Mouse (Mus musculus): ENCODE results near the gene Tbc1d16. TPM values are rescaled to one million over a fixed set of nuclear protein-coding genes. Genes with fewer than 3 reads are reported as not detected.

The Tbc1d16 gene
- polyA plus RNA-seq, 1 experiment: 3.9 TPM

- H3K36me3 ChIP-seq (ENCODE audit: control insufficient read depth, insufficient read depth, low read length): no peaks in the 10 kb centered on the region
- no peak overlapping the region for H3K27ac ChIP-seq (ENCODE audit: insufficient read depth, low read length)
- TF ChIP-seq POLR2A (IDR thresholded peaks at IDR 0.05; ENCODE audit: low read depth, low read length): no peak
- TF ChIP-seq CTCF (IDR thresholded peaks at IDR 0.05; ENCODE audit: extremely low read depth, insufficient read depth, insufficient read length, insufficient replicate concordance): no peak
- no peak overlapping the region for H3K4me3 ChIP-seq (ENCODE audit: extremely low read depth, insufficient read depth, insufficient read length)
- H3K27me3 ChIP-seq (ENCODE audit: control insufficient read depth, insufficient read depth, low read length): peaks cover 6% of the 10 kb centered on the region
- no peak for DNase-seq (ENCODE audit: low read depth in 1 of 2, low spot score in 2 of 2)
- H3K4me1 ChIP-seq (ENCODE audit: control insufficient read depth, insufficient read depth, insufficient read length): peaks cover 5% of the 10 kb centered on the region
- 83% methylated on average over 20 of the region's 20 CpGs for WGBS
These were observed 5.0 kb downstream of the Tbc1d16 start for GRCm38 (mm10) chr11:119223124-119223890.

- Histone ChIP-seq H3K4me3 (ENCODE audit: extremely low read depth, insufficient read depth, insufficient read length) (no peak overlapping the region), H3K4me1 (ENCODE audit: control insufficient read depth, insufficient read depth, insufficient read length) (no peaks in the 10 kb centered on the region), H3K36me3 (ENCODE audit: control insufficient read depth, insufficient read depth, low read length) (no peaks in the 10 kb centered on the region), H3K27me3 (ENCODE audit: control insufficient read depth, insufficient read depth, low read length) (0 out of 2 replicates have a peak, but pooled peaks cover 3% of the 10 kb centered on the region), H3K27ac (ENCODE audit: insufficient read depth, low read length) (no peak overlapping the region)
- DNase-seq (ENCODE audit: low read depth in 1 of 2, low spot score in 2 of 2): no peak
- TF ChIP-seq POLR2A (IDR thresholded peaks at IDR 0.05; ENCODE audit: low read depth, low read length) (no peak), CTCF (IDR thresholded peaks at IDR 0.05; ENCODE audit: extremely low read depth, insufficient read depth, insufficient read length, insufficient replicate concordance) (no peak)
- 81% methylated on average over 10 of the region's 11 CpGs for WGBS
These were observed 6.3 kb downstream of the Tbc1d16 start for GRCm38 (mm10) chr11:119221812-119222510.

GRCm38 (mm10) chr11:119219816-119220465 lies 8.4 kb downstream of the Tbc1d16 start:
- 79% methylated on average over 17 of the region's 17 CpGs for WGBS
- no peak overlapping the region for H3K4me3 ChIP-seq (ENCODE audit: extremely low read depth, insufficient read depth, insufficient read length)
- DNase-seq (ENCODE audit: low read depth in 1 of 2, low spot score in 2 of 2): no peak

GRCm38 (mm10) chr11:119217861-119218260 lies 10.4 kb downstream of the Tbc1d16 start:
- H3K27me3 ChIP-seq (ENCODE audit: control insufficient read depth, insufficient read depth, low read length): no peaks in the 10 kb centered on the region
- H3K4me1 ChIP-seq (ENCODE audit: control insufficient read depth, insufficient read depth, insufficient read length): no peaks in the 10 kb centered on the region
- WGBS: 74% methylated on average over 6 of the region's 6 CpGs
- no peak for TF ChIP-seq POLR2A (IDR thresholded peaks at IDR 0.05; ENCODE audit: low read depth, low read length)
- TF ChIP-seq CTCF (IDR thresholded peaks at IDR 0.05; ENCODE audit: extremely low read depth, insufficient read depth, insufficient read length, insufficient replicate concordance): no peak
- no peak for DNase-seq (ENCODE audit: low read depth in 1 of 2, low spot score in 2 of 2)
- no peak overlapping the region for H3K4me3 ChIP-seq (ENCODE audit: extremely low read depth, insufficient read depth, insufficient read length)
- no peaks in the 10 kb centered on the region for H3K36me3 ChIP-seq (ENCODE audit: control insufficient read depth, insufficient read depth, low read length)
- no peak overlapping the region for H3K27ac ChIP-seq (ENCODE audit: insufficient read depth, low read length)

More at GRCm38 (mm10) chr11:119219816-119220465, 8.4 kb downstream of the Tbc1d16 start:
- no peak for TF ChIP-seq CTCF (IDR thresholded peaks at IDR 0.05; ENCODE audit: extremely low read depth, insufficient read depth, insufficient read length, insufficient replicate concordance)
- no peak for TF ChIP-seq POLR2A (IDR thresholded peaks at IDR 0.05; ENCODE audit: low read depth, low read length)
- Histone ChIP-seq H3K4me1 (ENCODE audit: control insufficient read depth, insufficient read depth, insufficient read length) (no peaks in the 10 kb centered on the region), H3K27ac (ENCODE audit: insufficient read depth, low read length) (no peak overlapping the region), H3K27me3 (ENCODE audit: control insufficient read depth, insufficient read depth, low read length) (no peaks in the 10 kb centered on the region), H3K36me3 (ENCODE audit: control insufficient read depth, insufficient read depth, low read length) (no peaks in the 10 kb centered on the region)

- no peaks in the 10 kb centered on the region for H3K27me3 ChIP-seq (ENCODE audit: control insufficient read depth, insufficient read depth, low read length)
- H3K4me1 ChIP-seq (ENCODE audit: control insufficient read depth, insufficient read depth, insufficient read length): no peaks in the 10 kb centered on the region
- no peak overlapping the region for H3K27ac ChIP-seq (ENCODE audit: insufficient read depth, low read length)
- no peak for TF ChIP-seq POLR2A (IDR thresholded peaks at IDR 0.05; ENCODE audit: low read depth, low read length)
- no peak for TF ChIP-seq CTCF (IDR thresholded peaks at IDR 0.05; ENCODE audit: extremely low read depth, insufficient read depth, insufficient read length, insufficient replicate concordance)
- no peak for DNase-seq (ENCODE audit: low read depth in 1 of 2, low spot score in 2 of 2)
- 31% methylated on average over 9 of the region's 9 CpGs for WGBS
- no peaks in the 10 kb centered on the region for H3K36me3 ChIP-seq (ENCODE audit: control insufficient read depth, insufficient read depth, low read length)
- no peak overlapping the region for H3K4me3 ChIP-seq (ENCODE audit: extremely low read depth, insufficient read depth, insufficient read length)
These were observed 12.3 kb downstream of the Tbc1d16 start for GRCm38 (mm10) chr11:119215905-119216507.

- 9% methylated on average over 18 of the region's 18 CpGs for WGBS
- no peaks in the 10 kb centered on the region for H3K27me3 ChIP-seq (ENCODE audit: control insufficient read depth, insufficient read depth, low read length)
- DNase-seq (ENCODE audit: low read depth in 1 of 2, low spot score in 2 of 2): no peak
- no peaks in the 10 kb centered on the region for H3K4me1 ChIP-seq (ENCODE audit: control insufficient read depth, insufficient read depth, insufficient read length)
- no peak for TF ChIP-seq POLR2A (IDR thresholded peaks at IDR 0.05; ENCODE audit: low read depth, low read length)
- TF ChIP-seq CTCF (IDR thresholded peaks at IDR 0.05; ENCODE audit: extremely low read depth, insufficient read depth, insufficient read length, insufficient replicate concordance): no peak
- H3K27ac ChIP-seq (ENCODE audit: insufficient read depth, low read length): no peak overlapping the region
- no peak overlapping the region for H3K4me3 ChIP-seq (ENCODE audit: extremely low read depth, insufficient read depth, insufficient read length)
- H3K36me3 ChIP-seq (ENCODE audit: control insufficient read depth, insufficient read depth, low read length): no peaks in the 10 kb centered on the region
These were observed 13.0 kb downstream of the Tbc1d16 start for GRCm38 (mm10) chr11:119215038-119215904.

Data from spleen, adult 2 months (tissue).